Mouse (Mus musculus) right cerebral cortex, postnatal 14 days (tissue): ENCODE data around the gene Flot2.
"Not testable (repeated sequence)": the region's sequence is repeated elsewhere in the genome, so short reads cannot be mapped to it uniquely, and the experiment has no call there.

ENCODE experiments used
- DNase-seq: peaks from one replicate; pipeline ENCODE4 v3.0.0; 2022

Gene Flot2

GRCm38 (mm10) chr11:78037831-78038752 is at the start of gene Flot2:
TSS of gene Flot2 (plus strand) at chr11:78037931.
- DNase-seq: peak; percentile 60

GRCm38 (mm10) chr11:77989071-77989690 is 48.5 kb upstream of the Flot2 start:
- DNase-seq: no peak

- DNase-seq: no peak
Measured at GRCm38 (mm10) chr11:77995556-77995955, 42.2 kb upstream of the Flot2 start.

- DNase-seq: no peak
Measured at GRCm38 (mm10) chr11:78006446-78006845, 31.3 kb upstream of the Flot2 start.

- peak; percentile 76 for DNase-seq
Measured at GRCm38 (mm10) chr11:78019676-78020075, 18.1 kb upstream of the Flot2 start.

GRCm38 (mm10) chr11:78023607-78024006 is 14.1 kb upstream of the Flot2 start:
- peak; percentile 42 for DNase-seq

- DNase-seq: no peak
Measured at GRCm38 (mm10) chr11:78029240-78029639, 8.5 kb upstream of the Flot2 start.

- DNase-seq: no peak
Measured at GRCm38 (mm10) chr11:78030600-78030999, 7.1 kb upstream of the Flot2 start.

- no peak for DNase-seq
Measured at GRCm38 (mm10) chr11:78031389-78031788, 6.3 kb upstream of the Flot2 start.

GRCm38 (mm10) chr11:78031947-78032808 is 5.6 kb upstream of the Flot2 start, which contains the start of gene Dhrs13:
TSS of gene Dhrs13 (plus strand) at chr11:78032280.
- peak; percentile 91 for DNase-seq

- DNase-seq: no peak
Measured at GRCm38 (mm10) chr11:78032809-78033195, 4.9 kb upstream of the Flot2 start.

- no peak for DNase-seq
Measured at GRCm38 (mm10) chr11:78033931-78034617, 3.7 kb upstream of the Flot2 start.

- no peak for DNase-seq
Measured at GRCm38 (mm10) chr11:78036791-78037190, 940 bp upstream of the Flot2 start.

- no peak for DNase-seq
Measured at GRCm38 (mm10) chr11:78040878-78041277, 3.1 kb downstream of the Flot2 start.

- DNase-seq: not testable (repeated sequence)
Measured at GRCm38 (mm10) chr11:78042290-78042870, 4.6 kb downstream of the Flot2 start.

- peak; percentile 50 for DNase-seq
Measured at GRCm38 (mm10) chr11:78044758-78045251, 7.1 kb downstream of the Flot2 start.

- DNase-seq: not testable (repeated sequence)
Measured at GRCm38 (mm10) chr11:78048637-78049036, 10.9 kb downstream of the Flot2 start.

GRCm38 (mm10) chr11:78053078-78053477 is 15.3 kb downstream of the Flot2 start:
- DNase-seq: no peak

GRCm38 (mm10) chr11:78056946-78057345 is 19.2 kb downstream of the Flot2 start:
- DNase-seq: no peak

- DNase-seq: peak; percentile 65
Measured at GRCm38 (mm10) chr11:78059833-78060757, 22.4 kb downstream of the Flot2 start.

- no peak for DNase-seq
Measured at GRCm38 (mm10) chr11:78062563-78062962, 24.8 kb downstream of the Flot2 start.
